Mouse (Mus musculus): ENCODE measurements around the gene Tob1. TPM values are rescaled to one million over a fixed set of nuclear protein-coding genes. Genes with fewer than 3 reads are reported as not detected.

Tob1 gene
- total RNA-seq, 4 experiments from 2014 or later: 35.8 to 44.1 (median 39.9) TPM

Other genes starting within 250 kb of the Tob1 start
- gene Gm20390, start 243.2 kb upstream of the Tob1 start, total RNA-seq (2022): 100 to 1,000 TPM in 2 of 4 experiments, 10 to 100 TPM in 2; 86.0 to 119 (median 96.1) TPM
- gene Nme1, start 242.9 kb upstream of the Tob1 start, total RNA-seq (2022): 100 to 1,000 TPM in 1 of 4 experiments, 10 to 100 TPM in 3; 72.6 to 105 (median 82.2) TPM
- gene Spag9, start 215.4 kb upstream of the Tob1 start, total RNA-seq (2022): 100 to 1,000 TPM; 205 to 236 (median 220) TPM
- gene Wfikkn2, start 34.6 kb downstream of the Tob1 start, total RNA-seq (2022): 1 to 10 TPM; 1.3 to 2.4 (median 1.9) TPM
- not detected for gene Gm21885, start 70.4 kb downstream of the Tob1 start, total RNA-seq (2022)
- gene Luc7l3, start 110.5 kb downstream of the Tob1 start, total RNA-seq (2022): 100 to 1,000 TPM; 101 to 126 (median 109) TPM
- 100 to 1,000 TPM; 116 to 122 (median 119) TPM for gene Ankrd40, start 116.5 kb downstream of the Tob1 start, total RNA-seq (2022)
- 1 to 10 TPM; 1.3 to 8.4 (median 3.9) TPM for gene Abcc3, start 181.5 kb downstream of the Tob1 start, total RNA-seq (2022)